Mouse (Mus musculus): ENCODE results near the gene Tmem9b.

The Tmem9b gene

DNA sequence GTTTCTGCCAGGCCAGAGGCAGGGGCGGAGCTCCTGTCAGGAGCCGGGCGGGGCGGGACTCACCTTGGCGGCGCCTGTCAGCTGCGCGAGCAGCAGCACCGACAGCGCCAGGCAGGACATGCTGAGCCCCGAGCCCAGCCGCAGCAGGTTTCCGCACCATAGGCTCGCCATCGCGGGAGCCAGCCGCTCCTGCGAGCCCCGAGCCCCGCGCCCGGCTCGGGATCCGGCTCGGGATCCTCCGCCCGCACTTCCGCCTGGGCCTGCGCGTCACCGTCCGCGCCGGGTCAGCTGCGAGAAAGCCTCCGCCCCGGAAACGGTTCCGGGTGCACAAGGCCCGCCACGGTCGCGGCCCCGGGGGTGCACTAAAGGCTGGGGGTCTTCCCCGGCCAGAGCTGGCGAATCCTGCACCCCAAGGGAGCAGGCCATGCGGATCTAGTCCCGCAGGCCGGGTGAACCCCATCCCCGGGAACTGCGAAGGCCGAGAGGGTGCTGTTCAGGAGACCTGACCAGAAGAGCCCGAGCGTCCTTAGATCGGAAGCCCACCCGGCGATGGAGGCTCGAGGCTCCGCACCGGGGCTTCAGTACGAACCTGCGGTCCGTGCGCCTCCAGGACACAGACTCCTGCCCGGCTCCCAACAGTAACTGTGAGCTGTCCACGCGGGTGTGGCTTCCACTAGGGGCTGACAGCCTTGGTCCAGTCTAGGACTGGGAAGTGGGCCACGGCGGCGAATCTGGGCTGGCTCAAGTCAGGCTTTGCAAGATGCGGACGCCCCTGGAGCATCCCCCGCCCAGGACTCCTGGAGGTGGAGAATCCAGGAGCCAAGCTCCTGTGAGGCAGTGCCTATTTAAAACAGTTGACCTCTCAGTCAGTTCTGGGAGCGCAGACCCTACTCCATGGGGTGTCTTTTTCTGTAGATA lies at the start of gene Tmem9b:
Gene Tmem9b (minus strand): TSS at position 868 of the 918 bp plus-strand sequence.
- peak; percentile 77 for DNase-seq (ENCODE audit: low spot score)

DNA sequence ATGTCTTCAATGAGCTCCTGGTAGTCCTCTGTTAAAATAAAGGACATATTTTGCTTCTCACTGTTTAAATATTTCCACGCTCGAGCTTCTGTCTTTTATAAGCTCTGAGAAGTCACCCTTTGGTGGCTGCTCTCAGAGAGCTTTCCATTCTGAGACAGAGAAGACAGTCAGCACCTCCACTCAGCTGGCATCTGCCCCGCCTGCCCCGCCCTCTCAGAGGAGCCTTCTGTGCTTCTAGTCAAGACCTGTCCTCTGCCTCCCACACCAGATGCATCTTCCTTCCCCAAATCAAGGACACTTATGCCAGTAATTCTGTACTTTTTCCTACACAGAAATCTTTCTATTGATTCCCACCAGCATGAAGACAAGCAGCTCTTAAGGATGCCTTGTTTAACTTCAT lies 48.0 kb upstream of the Tmem9b start:
- DNase-seq (ENCODE audit: low spot score) = no peak

DNA sequence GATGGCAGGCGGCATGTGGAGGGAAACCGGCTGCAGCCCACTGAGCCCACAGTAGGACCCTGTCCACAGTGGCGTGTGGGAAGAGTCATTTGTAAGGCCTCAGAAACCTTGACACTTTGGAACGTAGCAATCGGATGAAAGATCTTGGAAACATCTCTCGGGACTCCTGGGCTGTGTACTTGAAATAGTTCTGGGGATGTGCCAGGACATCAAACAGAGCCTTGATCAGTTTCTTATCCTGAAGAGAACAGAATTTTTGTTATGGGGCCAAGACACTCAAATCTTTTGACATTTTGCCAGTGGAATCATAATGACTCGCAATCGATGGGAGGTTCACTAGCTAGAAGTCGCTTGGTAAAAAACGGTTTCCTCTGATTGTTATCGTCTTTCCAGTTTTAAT lies 46.5 kb upstream of the Tmem9b start:
- no peak for DNase-seq (ENCODE audit: low spot score)

DNA sequence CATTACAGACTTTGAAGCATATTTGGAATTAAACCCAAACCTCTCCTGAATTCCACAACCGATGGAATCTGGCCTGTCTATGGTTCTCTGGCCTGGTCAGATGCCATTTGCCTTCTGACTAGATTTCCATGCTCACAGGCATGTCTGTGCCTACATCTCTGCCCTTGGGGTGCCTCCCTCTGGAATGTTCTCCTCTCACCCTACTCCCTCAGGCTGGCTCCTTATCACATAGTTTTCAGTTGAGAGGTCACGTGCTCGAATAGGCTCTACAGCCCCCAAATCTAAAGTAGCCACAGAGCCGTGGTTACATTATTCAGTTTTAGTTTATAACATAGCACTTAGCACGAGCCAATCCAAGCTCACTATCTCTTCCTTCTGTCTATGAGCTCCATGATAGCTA lies 42.9 kb upstream of the Tmem9b start:
- DNase-seq (ENCODE audit: low spot score) = no peak

DNA sequence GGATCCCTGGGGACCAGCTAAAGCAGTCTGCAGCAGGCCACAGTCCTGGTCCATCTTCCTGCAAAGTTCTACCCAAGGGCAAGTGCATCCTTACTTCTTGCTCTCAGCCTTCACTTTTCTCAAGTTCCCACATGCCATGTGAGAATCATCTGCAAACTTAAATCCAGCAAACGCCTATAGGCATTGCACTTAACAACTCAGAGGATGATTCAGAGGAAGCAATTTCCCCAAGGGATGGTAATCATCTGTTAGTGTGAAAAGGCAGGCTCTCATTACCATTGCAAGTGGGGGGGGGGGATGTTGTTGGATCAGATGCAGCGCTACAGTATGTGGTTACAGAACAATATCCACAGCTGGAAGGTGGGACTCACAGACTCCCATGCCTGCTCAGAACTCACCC lies 41.9 kb upstream of the Tmem9b start:
- no peak for DNase-seq (ENCODE audit: low spot score)

DNA sequence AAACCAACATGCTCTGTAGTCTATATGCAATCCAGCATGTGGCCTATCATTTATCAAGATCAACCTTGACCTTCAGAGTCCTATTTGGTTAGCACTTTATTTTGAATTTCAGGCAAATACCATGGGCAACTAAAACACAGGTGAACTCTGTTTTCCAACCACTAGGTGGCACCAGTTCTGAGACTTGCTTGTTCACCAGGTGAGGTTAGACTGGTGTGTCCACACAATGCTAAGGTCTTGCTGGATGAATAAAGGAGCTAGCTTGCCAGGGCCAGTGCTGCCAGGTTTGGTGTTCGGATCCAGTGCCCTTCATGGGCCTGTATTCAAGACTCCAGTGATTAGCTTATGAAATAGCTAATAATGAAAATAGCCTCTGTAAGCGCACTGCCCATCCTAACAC lies 40.1 kb upstream of the Tmem9b start:
- peak; percentile 61 for DNase-seq (ENCODE audit: low spot score)

DNA sequence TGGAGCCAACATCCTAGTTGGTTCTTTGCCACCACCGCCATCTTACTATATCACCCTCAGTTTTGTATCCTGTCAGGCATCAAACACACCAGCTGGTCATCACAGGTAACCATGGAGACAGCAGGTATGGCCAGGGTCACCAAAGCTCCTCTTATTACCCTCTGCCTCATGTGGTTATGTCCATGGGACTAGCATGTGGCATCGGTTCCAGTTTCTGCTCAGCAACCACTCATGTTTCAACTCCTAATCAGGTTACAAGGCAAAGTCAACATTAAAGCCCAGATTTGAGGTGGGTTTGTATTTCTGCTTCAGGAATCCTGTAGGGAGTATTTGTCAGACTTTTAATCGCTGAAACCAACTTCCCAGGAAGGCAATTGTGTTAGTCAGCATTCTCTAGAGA lies 38.1 kb upstream of the Tmem9b start:
- DNase-seq (ENCODE audit: low spot score) = no peak

DNA sequence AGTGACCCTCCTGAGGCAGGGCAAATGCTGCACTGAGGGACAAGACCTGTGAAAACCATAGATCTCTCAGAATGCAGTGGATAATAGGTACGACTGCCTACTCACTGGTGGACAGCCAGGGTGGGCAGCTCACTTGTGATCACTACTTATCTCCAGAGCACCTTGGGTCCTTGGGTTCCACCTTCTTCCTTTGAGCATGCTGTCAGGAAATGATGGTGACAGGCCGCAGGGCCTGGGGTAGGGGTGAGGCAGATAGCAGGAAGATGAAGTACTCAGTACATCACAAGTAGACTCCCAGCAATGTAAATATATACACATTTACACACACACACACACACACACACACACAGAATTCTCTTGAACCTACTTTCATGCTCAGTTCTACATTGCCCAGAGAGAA lies 35.2 kb upstream of the Tmem9b start:
- DNase-seq (ENCODE audit: low spot score) = no peak

DNA sequence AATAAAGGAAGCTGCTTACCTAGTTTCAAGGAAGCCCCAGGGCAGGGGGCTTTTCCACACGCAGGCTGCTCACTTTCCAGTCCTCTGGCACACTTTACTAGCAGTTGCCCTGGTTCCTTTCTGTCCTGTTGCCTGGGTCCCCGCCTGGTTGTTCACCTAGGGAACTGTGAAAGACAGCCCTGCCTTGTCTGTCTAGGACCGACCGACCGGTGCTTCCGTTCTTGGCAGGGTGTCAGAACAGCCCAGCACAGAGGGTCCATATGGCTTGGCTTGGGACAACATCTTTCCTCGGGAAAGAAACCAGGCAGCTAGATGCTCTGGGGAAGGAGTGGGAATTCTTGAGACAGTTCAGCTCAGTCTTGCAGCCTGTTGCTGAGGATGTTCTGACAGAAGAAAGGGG lies 30.6 kb upstream of the Tmem9b start:
- no peak for DNase-seq (ENCODE audit: low spot score)

DNA sequence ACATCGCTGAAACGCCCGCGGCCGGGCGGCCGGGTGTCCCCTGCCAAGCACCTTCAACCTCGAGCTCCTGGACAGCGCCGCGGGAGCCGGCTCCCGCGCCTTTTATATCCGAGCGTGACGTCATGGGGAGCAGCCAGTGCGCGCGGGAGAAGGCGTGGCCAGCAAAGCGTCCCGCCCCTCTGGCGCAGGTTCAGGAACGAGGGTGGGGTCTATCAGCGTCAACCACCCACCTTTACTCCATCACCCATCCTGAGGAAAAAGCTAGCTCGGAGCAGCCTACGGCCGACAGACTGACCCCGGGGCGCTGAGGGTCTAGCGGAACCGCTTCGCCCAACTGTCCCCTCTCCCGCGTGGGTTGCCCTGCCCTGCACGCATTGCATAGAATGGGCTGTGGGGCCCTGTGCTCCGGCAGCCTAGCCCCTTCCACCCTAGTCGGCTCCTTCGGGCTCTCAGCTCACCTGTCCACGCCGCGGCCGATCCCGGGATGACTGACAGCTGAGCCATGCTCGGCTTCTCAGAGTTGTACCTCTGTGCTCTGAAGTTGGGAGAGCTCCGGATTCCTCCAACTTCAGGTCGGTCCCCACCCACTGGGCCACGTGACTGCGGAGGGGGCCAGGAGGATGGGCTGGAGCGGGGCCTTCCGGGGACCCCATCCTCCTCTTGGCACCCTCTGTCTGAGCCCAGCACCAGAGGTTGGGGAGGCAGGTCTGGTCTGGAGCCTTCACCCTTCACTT lies 29.0 kb upstream of the Tmem9b start, which contains the start of gene Nrip3:
Gene Nrip3 (minus strand): TSS at position 556 of the 734 bp plus-strand sequence.
- peak; percentile 80 for DNase-seq (ENCODE audit: low spot score)

DNA sequence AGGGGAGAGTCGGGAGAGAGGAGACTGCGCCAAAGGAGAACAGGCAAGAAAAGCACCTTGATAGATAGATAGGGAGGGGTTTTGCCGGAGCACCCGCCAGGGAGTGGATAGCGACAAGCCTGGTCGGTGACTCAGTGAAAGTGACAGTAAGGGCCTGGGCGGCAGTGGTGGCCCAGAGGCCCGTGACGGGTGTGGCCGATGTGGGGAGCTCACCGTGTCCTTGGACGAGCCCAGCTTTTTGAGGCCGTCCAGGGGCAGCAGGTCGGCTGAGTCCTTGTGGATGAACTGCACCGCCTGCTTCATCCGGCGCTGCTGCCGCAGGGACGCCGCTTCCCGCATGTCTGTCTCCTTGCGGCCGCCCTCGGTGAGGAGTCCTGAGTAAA lies 28.4 kb upstream of the Tmem9b start:
- DNase-seq (ENCODE audit: low spot score) = peak; percentile 16

DNA sequence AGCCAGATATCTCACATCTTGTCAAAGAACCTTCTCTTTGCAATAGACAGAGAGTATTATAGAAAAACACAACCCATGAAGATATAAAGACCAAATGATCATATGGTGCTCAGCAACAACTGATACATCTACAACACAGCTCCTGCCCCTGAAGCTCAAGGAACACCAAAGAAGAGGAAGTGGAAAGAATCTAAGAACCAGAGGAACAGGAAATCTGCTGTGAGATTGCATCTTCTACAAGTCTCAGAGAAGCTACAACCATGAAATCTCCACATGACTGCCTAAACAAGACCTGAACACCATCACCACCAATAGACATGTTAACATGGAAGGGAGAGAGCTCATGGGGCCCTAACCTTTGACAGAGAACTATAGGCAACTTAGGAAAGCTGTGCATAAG lies 19.6 kb upstream of the Tmem9b start:
- no peak for DNase-seq (ENCODE audit: low spot score)

DNA sequence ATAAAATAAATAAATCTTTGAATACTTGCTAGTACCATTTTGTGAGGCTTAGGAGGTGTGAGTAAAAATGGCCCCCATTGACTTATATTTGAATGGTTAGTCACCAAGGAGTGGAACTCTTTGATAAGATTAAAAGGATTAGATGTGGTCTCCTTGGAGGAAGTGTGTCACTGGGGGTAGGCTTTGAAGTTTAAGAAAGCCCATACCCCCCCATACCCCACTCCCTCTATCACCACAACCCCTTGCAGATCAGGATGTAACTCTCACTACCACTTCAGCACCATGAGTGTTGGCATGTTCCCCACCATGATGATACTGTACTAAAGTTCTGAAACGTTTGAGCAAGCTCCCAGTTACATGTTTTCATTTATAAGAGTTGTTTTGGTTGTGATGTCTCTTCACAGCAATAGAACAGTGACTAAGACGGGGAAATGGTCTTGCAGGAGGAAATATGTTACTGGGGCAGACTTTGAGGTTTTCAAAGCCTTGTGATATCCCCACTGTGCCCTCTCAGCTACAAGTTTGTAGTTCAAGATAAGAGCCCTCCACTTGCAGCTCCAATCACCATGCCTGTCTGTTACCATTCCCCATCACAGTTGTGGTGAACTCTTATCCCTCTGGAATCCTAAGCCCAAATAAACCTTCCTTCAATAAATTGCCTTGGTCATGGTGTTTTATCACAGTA lies 16.2 kb upstream of the Tmem9b start:
- DNase-seq (ENCODE audit: low spot score) = no peak

DNA sequence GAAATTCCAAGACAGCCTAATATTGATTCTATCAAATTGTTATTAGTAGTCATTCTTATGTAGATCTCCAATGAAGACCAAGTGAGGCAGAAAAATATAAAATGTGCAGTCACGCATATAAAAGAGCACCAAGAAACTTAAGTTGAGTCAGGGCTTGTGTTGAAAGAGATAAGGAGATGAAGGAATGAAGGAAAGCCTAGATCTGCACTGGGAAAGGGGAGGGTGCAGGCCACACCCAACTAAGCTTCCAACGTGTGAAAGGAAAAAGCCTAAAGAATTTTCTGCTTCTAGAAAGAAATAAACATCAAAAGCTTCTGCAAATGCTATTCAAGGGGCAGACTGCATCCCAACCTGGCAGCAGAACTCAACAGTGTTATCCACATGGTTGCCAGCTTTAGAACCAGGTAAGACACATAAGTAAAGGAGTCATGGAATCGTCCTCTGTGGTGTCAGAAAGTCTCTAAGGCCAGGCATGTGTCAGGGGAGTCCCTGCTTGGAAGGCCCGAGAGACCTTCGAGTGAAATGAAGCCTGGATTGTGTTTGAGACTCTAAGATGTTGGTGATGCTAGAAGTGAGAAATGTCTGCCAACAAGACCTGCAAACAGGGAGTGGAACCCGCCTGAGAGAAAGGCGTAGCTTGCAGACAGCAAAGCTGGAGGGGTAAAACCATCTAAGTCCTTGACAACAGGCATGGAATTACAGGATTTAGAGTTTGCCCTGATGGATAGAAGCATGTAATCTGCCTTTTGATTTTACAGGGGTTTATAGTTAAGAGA lies 15.1 kb upstream of the Tmem9b start:
- DNase-seq (ENCODE audit: low spot score) = no peak

DNA sequence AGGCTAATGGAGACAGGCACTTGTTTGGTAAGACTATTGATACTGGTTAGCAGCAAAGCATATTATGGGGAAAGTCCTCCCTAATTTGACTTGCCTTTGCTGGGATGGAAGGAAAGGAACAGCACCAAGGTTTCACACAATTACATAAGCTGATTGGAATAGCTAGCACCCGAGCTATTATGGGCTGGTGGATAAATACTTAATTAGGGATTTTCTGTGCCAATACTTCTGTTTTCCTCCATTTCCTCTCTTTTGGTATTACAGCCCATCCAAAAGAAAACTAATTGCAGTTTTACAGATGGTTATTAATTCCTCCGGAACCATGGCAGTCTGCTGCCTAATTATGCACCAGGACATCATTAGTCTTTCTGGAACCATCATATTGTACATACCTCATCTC lies 11.3 kb upstream of the Tmem9b start:
- no peak for DNase-seq (ENCODE audit: low spot score)

DNA sequence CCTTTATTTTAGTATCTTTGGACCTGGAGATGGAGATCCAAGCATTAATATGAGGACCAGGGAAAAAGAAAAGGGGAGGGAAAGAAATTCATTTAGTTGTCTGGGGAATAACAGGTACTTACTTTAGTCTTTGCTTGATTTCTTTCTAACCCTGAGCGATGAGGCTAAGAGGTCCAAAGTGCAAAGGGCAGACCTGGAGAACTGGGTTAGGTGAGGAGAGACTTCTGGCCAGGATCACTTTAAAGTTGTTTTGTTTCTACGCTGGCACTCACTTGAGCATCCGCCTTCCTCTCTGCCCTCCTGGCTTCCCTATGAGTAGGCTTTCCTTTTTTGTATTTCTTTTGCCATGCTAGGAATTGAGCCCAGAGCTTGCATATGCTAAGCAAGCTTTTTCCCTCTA lies 3.6 kb upstream of the Tmem9b start:
- DNase-seq (ENCODE audit: low spot score) = no peak

DNA sequence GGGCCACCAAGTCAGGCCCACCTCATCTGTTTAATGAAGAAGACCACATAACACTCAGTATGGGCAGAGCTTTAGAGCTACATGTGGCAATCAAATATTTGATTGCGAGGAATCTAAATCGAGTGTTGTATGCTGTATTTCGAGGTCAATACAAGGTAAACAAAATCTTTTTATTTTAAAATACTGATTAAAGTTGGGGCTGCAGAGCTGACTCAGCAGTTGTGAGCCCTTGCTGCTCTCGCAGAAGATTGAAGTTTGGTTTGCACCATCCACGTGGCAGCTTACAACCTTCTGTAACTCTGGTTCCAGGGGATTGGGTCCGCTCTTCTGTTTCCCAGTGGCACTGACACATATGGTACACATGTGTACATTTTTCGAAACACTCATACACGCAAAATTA lies 1.4 kb upstream of the Tmem9b start:
- no peak for DNase-seq (ENCODE audit: low spot score)

DNA sequence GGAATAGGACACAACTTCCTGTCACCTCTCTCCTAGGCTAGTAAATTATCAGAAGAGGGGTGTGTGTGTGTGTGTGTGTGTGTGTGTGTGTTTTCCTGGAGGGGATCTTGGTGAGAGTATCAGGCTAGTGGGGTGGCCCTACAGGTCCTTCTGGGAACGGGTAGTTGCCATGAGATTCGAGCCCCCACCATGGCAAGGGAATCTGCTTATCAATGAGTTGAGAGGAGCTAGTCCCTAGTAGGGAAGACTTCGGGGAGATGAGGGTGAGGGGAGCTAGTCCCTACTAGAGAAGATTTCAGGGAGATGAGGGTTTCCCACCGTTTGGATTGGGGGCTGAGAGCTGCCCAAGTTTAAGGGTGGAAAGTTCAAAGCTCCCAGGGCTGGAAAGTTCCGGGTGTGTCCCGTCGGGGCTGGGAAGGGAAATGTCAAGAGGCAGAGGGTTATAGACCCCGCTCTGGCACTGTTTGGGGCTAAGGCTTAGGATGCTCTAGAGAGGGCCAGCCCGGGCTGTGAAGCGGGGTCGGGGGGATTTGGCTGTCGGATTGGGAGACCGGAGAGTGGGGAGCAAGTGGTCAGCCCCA lies 1.2 kb downstream of the Tmem9b start:
- no peak for DNase-seq (ENCODE audit: low spot score)

DNA sequence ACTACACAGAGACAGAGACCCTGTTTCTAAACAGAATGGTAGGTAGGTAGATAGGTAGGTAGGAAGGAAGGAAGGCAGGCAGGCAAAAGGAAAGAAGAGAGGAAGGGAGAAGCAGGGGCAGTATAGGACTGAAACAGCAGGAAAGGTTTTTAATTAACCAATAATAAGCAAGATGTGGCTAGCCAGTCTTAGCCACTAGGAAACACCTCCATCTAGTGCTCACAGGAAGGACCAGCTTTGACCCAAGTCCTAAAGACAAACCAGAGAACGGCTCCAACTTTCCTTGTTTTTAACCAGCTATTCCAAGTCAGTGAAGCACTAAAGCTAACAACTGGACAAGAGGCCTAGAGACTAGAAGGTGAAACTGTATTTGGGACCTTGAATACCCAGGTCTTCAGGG lies 4.9 kb downstream of the Tmem9b start:
- no peak for DNase-seq (ENCODE audit: low spot score)

DNA sequence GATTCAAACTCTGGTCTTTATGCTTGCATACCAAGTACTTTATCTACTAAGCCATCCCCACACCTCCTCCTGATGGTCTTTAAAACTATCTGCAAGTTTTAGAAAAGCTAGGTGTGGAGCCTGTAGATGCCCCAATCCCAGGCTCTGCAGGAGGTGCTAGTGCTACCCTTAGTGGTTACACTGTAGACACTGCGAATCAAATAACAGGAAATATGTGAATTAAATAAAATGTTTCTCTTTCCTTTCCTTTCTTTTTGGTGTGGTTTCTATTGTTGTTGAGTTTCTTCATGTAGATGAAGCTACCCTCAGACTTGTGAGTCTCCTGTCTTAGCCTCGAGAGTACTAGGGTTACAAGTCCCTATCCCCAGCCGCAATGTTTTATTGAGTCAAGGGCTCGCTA lies 11.0 kb downstream of the Tmem9b start:
- DNase-seq (ENCODE audit: low spot score) = no peak

DNA sequence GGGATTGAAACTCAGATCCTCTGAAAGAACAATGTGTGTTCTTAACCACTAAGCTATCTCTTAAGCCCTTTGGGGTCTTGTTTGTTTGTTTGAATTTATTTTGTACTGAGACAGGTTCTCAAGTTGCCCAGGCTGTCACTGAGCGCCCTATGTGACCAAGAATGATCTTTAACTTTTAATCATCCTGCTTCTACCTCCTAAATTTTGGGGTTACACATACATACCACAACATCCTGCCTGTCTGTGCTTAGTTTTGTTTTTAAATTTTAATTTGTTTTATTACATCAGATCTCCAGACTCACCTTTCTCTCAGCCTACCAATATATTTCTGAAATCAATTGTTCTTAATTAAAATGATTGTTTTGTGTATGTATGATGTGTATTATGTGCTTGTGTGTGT lies 11.6 kb downstream of the Tmem9b start:
- DNase-seq (ENCODE audit: low spot score) = no peak
